Mouse (Mus musculus): ENCODE measurements around the gene Trex2.
"Not testable (repeated sequence)": the region's sequence is repeated elsewhere in the genome, so short reads cannot be mapped to it uniquely, and the experiment has no call there.

The Trex2 gene

GRCm38 (mm10) chrX:73430036-73430435 is 5.1 kb downstream of the Trex2 start:
- DNase-seq (ENCODE audit: low spot score): no peak

- no peak for DNase-seq (ENCODE audit: low spot score)
These were observed 22.4 kb downstream of the Trex2 start for GRCm38 (mm10) chrX:73412767-73413166.

DNA sequence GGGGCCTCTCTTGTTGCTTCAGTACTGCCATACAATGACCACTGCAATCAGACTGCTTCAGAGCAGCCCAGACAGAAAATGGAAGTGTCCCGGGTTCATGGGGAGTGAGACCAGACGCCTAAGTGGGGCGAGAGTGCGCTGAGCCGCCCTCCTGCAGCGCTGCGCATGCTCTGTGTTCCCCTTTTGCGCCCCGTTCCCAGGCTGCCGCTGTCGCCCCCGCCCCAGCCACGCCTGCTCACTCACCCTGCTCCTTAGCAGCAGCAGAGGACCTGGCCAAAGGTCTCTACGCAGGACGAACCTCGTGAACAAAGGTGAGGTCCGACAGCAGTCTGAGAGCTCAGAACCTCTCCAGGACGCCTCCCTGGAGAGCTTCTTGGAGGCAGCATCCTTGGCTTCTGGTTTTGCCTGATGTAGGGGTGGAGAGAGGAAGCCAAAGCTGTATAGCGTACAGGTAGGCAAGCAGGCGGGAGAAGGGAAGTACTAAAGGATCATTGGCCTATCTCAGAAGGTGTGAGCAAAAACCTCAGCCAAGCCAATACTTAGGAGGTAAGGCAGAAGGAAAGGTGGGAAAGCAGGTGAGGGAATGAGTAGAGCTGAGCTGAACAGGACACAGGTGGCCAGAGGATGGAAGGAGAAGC is 24.1 kb downstream of the Trex2 start, which contains the start of gene Zfp92:
Gene Zfp92, plus strand, starts transcription at position 217 of the 638 bp plus-strand sequence.
- DNase-seq (ENCODE audit: low spot score): no peak

GRCm38 (mm10) chrX:73401616-73402015 is 33.5 kb downstream of the Trex2 start:
- DNase-seq (ENCODE audit: low spot score): no peak

- DNase-seq (ENCODE audit: low spot score): no peak
These were observed 34.2 kb downstream of the Trex2 start for GRCm38 (mm10) chrX:73400951-73401350.

DNA sequence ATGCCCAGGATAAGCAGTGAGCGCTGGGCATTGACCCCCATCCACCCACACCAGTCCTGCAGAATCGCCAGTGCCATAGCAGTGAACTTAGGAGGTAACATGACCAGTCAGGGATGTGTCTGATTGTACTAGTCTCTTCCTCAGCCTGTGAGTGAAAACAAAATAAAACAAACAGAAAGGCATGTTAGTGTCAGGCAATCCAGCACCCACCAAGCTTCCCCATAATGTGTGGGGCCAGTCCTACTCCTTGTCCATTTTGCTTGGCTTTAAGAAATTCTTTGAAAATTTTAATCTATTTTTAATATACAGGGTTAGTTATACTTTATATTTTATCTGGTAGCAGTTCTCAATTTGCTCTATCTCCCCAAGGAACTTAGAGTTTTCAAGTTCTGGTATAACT is 36.5 kb downstream of the Trex2 start, which contains the start of gene Gm18336:
Gene Gm18336, minus strand, starts transcription at position 101 of the 400 bp plus-strand sequence.
- not testable (repeated sequence) for DNase-seq (ENCODE audit: low spot score)

DNA sequence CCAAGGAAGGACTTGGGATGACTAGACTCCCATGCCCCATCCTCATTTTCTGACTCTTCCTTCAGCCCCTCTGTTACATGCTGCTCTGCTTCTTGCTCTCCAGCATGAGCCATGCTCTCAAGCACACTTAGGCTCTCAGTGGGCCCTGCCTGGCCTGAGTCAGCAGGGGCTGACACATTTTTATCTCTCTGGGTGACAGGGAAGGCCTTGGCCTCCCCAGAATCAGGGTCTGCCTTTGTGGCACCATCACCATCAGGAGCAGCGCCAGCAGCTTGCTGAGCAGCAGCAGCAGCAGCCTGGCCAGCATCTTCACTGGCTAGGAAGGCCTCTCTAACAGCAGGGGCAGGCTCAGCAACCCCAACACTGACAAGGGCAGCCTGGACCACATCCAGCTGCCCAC is 38.7 kb downstream of the Trex2 start:
- no peak for DNase-seq (ENCODE audit: low spot score)

DNA sequence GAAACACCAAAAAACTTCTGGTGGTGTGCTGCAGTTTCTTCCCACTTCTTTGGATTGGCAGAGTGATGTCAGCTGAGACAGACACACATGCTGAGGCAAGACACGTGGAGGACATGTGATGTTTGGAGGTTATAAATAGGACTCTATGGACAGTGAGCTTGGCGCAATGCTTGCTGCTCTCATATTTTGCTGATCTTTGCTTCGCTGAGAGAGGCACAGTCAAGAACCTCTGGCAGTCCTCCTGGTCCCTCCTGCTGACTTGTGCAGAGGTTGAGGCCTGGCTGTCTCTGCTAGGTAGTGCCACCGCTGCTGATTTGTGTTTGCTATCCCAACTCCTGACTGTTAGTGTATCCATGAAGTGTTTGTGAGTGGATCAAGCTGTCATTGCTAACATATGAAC is 43.7 kb downstream of the Trex2 start:
- DNase-seq (ENCODE audit: low spot score): no peak

DNA sequence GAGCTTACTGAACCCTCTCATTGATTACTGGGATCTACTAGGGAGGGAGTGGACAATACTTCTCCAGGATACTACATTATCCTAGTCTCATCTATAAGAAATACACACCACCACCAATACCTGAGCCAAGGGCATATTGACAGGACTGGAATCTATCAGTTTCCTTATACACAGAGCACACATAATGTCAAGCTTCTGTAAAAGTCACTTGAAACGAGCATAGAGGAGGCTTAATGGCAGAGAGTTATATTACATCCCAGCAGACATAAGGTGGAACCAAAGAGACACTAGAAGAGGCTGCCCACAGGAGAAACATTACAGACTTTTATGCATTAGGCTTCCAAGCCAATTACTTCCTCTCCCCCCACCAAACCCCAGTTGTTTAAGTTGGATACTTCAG is 50.2 kb downstream of the Trex2 start:
- no peak for DNase-seq (ENCODE audit: low spot score)

GRCm38 (mm10) chrX:73384419-73384818 is 50.7 kb downstream of the Trex2 start:
- no peak for DNase-seq (ENCODE audit: low spot score)

Measured in ovary, postnatal 10 days (tissue).